Mouse (Mus musculus) midbrain, embryonic 10.5 days (tissue): ENCODE data around the gene Ppp3r1. TPM values are rescaled to one million over a fixed set of nuclear protein-coding genes. Genes with fewer than 3 reads are reported as not detected.

Experiments used
- DNase-seq: peaks from one replicate; pipeline ENCODE4 v3.0.0-alpha.2; 2017; ENCODE audit warnings: low spot score
- H3K27ac ChIP-seq: fragments of 300-500 bp; sonication (generic); replicated peaks from 2 replicates; pipeline ENCODE4 v1.5.1; 2016; ENCODE audit warnings: mild to moderate bottlenecking
- H3K27me3 ChIP-seq: fragments of 300-500 bp; sonication (generic); 2 replicates; pipeline ENCODE4 v1.6.1; 2016; ENCODE audit warnings: low read depth, mild to moderate bottlenecking; ENCODE audit not compliant: poor library complexity, severe bottlenecking
- H3K36me3 ChIP-seq: fragments of 300-500 bp; sonication (generic); 2 replicates; pipeline ENCODE4 v1.6.1; 2016; ENCODE audit warnings: mild to moderate bottlenecking, moderate library complexity
- H3K4me1 ChIP-seq: fragments of 300-500 bp; sonication (generic); 2 replicates; pipeline ENCODE4 v1.6.1; 2016
- H3K4me3 ChIP-seq: fragments of 300-500 bp; sonication (generic); 2 replicates; pipeline ENCODE4 v1.5.1; 2016; ENCODE audit warnings: mild to moderate bottlenecking, moderate library complexity
- H3K9me3 ChIP-seq: fragments of 300-500 bp; sonication (generic); replicated peaks from 2 replicates; pipeline ENCODE4 v1.6.1; 2016; ENCODE audit warnings: mild to moderate bottlenecking
- WGBS: fragments of 180-500 bp; shearing (Covaris S2); methylation state at CpG from one replicate; pipeline ENCODE4 v1.1.7; 2016; 5-methylcytosine and 5-hydroxymethylcytosine counted together
- polyA plus RNA-seq: library from polyadenylated mRNA; unstranded; fragments of >200 nt; fragmentation: Nextera tagmentation; extraction: Ambion mirVana; gene quantifications from 2 replicates; pipeline ENCODE4 v1.2.1, GENCODE M21; 2016

The Ppp3r1 gene
- 77.3 and 84.7 TPM in 2 replicates for polyA plus RNA-seq

- peaks cover 27% of the 10 kb centered on the region for H3K4me1 ChIP-seq
- H3K27me3 ChIP-seq, result no peaks in the 10 kb centered on the region
- peak within 1 kb of the TSS; percentile 98 for H3K4me3 ChIP-seq
- DNase-seq, result peak; percentile 96
- peak within 1 kb of the TSS; percentile 97 for H3K27ac ChIP-seq
- no peaks in the 10 kb centered on the region for H3K9me3 ChIP-seq
- H3K36me3 ChIP-seq, result no peaks in the 10 kb centered on the region
- WGBS, result under 1% methylated on average over 89 of the region's 89 CpGs
These were observed at the start of gene Ppp3r1 for GRCm38 (mm10) chr11:17158858-17159737. Gene Ppp3r1, plus strand, starts transcription at chr11:17159263.

GRCm38 (mm10) chr11:17112419-17113090 lies 46.5 kb upstream of the Ppp3r1 start:
- peaks cover 5% of the 10 kb centered on the region; the same call in 1 of the 2 replicates for H3K9me3 ChIP-seq
- no peaks in the 10 kb centered on the region for H3K4me1 ChIP-seq
- H3K27me3 ChIP-seq, result no peaks in the 10 kb centered on the region
- H3K27ac ChIP-seq, result no peak overlapping the region
- H3K4me3 ChIP-seq, result no peak overlapping the region
- no peaks in the 10 kb centered on the region for H3K36me3 ChIP-seq
- DNase-seq, result no peak
- 93% methylated on average over 1 of the region's 1 CpGs for WGBS

GRCm38 (mm10) chr11:17126418-17126817 lies 32.6 kb upstream of the Ppp3r1 start:
- H3K27me3 ChIP-seq, result no peaks in the 10 kb centered on the region
- DNase-seq, result no peak
- 74% methylated on average over 2 of the region's 2 CpGs for WGBS
- H3K9me3 ChIP-seq, result no peaks in the 10 kb centered on the region
- H3K4me1 ChIP-seq, result no peaks in the 10 kb centered on the region
- no peak overlapping the region for H3K4me3 ChIP-seq
- no peaks in the 10 kb centered on the region for H3K36me3 ChIP-seq
- no peak overlapping the region for H3K27ac ChIP-seq

- WGBS, result 11% methylated on average over 6 of the region's 6 CpGs
- DNase-seq, result no peak
- no peak overlapping the region for H3K4me3 ChIP-seq
- no peaks in the 10 kb centered on the region for H3K36me3 ChIP-seq
- peaks cover 8% of the 10 kb centered on the region for H3K4me1 ChIP-seq
- H3K9me3 ChIP-seq, result no peaks in the 10 kb centered on the region
- H3K27ac ChIP-seq, result no peak overlapping the region
- peaks cover 5% of the 10 kb centered on the region; the same call in 1 of the 2 replicates for H3K27me3 ChIP-seq
These were observed 23.4 kb upstream of the Ppp3r1 start for GRCm38 (mm10) chr11:17135638-17136037.

GRCm38 (mm10) chr11:17138306-17139033 lies 20.6 kb upstream of the Ppp3r1 start:
- no peaks in the 10 kb centered on the region for H3K36me3 ChIP-seq
- H3K4me3 ChIP-seq, result no peak overlapping the region
- peaks cover 8% of the 10 kb centered on the region for H3K4me1 ChIP-seq
- no peaks in the 10 kb centered on the region for H3K9me3 ChIP-seq
- H3K27ac ChIP-seq, result no peak overlapping the region
- H3K27me3 ChIP-seq, result peaks cover 5% of the 10 kb centered on the region; the same call in 1 of the 2 replicates
- no peak for DNase-seq
- 75% methylated on average over 6 of the region's 6 CpGs for WGBS

- DNase-seq, result peak; percentile 59
- Histone ChIP-seq H3K27me3 (no peaks in the 10 kb centered on the region), H3K36me3 (no peaks in the 10 kb centered on the region), H3K9me3 (no peaks in the 10 kb centered on the region), H3K4me1 (peaks cover 29% of the 10 kb centered on the region), H3K4me3 (peak overlapping the region; percentile 98), H3K27ac (peak overlapping the region; percentile 97)
- WGBS, result under 1% methylated on average over 38 of the region's 46 CpGs
These were observed 727 bp downstream of the Ppp3r1 start for GRCm38 (mm10) chr11:17159738-17160241.

- WGBS, result 3% methylated on average over 12 of the region's 12 CpGs
- Histone ChIP-seq H3K27me3 (no peaks in the 10 kb centered on the region), H3K4me1 (peaks cover 29% of the 10 kb centered on the region), H3K4me3 (peak overlapping the region; percentile 98), H3K36me3 (no peaks in the 10 kb centered on the region), H3K27ac (peak overlapping the region; percentile 97), H3K9me3 (no peaks in the 10 kb centered on the region)
- peak; percentile 46 for DNase-seq
These were observed 1.2 kb downstream of the Ppp3r1 start for GRCm38 (mm10) chr11:17160242-17160641.

- Histone ChIP-seq H3K27ac (no peak overlapping the region), H3K27me3 (no peaks in the 10 kb centered on the region), H3K4me1 (peaks cover 22% of the 10 kb centered on the region), H3K36me3 (no peaks in the 10 kb centered on the region), H3K9me3 (no peaks in the 10 kb centered on the region), H3K4me3 (no peak overlapping the region)
- 75% methylated on average over 1 of the region's 1 CpGs for WGBS
- no peak for DNase-seq
These were observed 4.9 kb downstream of the Ppp3r1 start for GRCm38 (mm10) chr11:17163956-17164355.

- Histone ChIP-seq H3K27me3 (no peaks in the 10 kb centered on the region), H3K27ac (no peak overlapping the region), H3K4me3 (no peak overlapping the region), H3K4me1 (peaks cover 12% of the 10 kb centered on the region), H3K36me3 (0 out of 2 replicates have a peak, but pooled peaks cover 2% of the 10 kb centered on the region), H3K9me3 (no peaks in the 10 kb centered on the region)
- no peak for DNase-seq
- 86% methylated on average over 7 of the region's 7 CpGs for WGBS
These were observed 7.6 kb downstream of the Ppp3r1 start for GRCm38 (mm10) chr11:17166627-17167026.

GRCm38 (mm10) chr11:17169262-17169661 lies 10.2 kb downstream of the Ppp3r1 start:
- H3K36me3 ChIP-seq, result peaks cover 26% of the 10 kb centered on the region
- no peak overlapping the region for H3K27ac ChIP-seq
- H3K4me3 ChIP-seq, result no peak overlapping the region
- peaks cover 14% of the 10 kb centered on the region; the same call in 1 of the 2 replicates for H3K9me3 ChIP-seq
- WGBS, result 93% methylated on average over 2 of the region's 2 CpGs
- DNase-seq, result no peak
- no peaks in the 10 kb centered on the region for H3K27me3 ChIP-seq
- H3K4me1 ChIP-seq, result 0 out of 2 replicates have a peak, but pooled peaks cover 4% of the 10 kb centered on the region

GRCm38 (mm10) chr11:17170938-17171729 lies 12.1 kb downstream of the Ppp3r1 start:
- 95% methylated on average over 1 of the region's 1 CpGs for WGBS
- H3K27ac ChIP-seq, result no peak overlapping the region
- H3K4me1 ChIP-seq, result 0 out of 2 replicates have a peak, but pooled peaks cover 4% of the 10 kb centered on the region
- H3K4me3 ChIP-seq, result no peak overlapping the region
- peaks cover 29% of the 10 kb centered on the region for H3K36me3 ChIP-seq
- no peak for DNase-seq
- peaks cover 17% of the 10 kb centered on the region; the same call in 1 of the 2 replicates for H3K9me3 ChIP-seq
- no peaks in the 10 kb centered on the region for H3K27me3 ChIP-seq
